Mouse (Mus musculus): ENCODE data around the gene Ewsr1. TPM values are rescaled to one million over a fixed set of nuclear protein-coding genes. Genes with fewer than 3 reads are reported as not detected.

Gene Ewsr1
- total and polyA plus RNA-seq, 2 experiments from 2014 or later = 355 to 390 TPM

- ATAC-seq (no peak), DNase-seq (no peak)
- H3K4me1 ChIP-seq (ENCODE audit: insufficient read depth) = peaks cover 23% of the 10 kb centered on the region
- H3K27me3 ChIP-seq (ENCODE audit: insufficient read depth, low read length) = peaks cover 38% of the 10 kb centered on the region
- no peak overlapping the region for H3K9ac ChIP-seq
- 65% methylated on average over 13 of the region's 13 CpGs for WGBS
- peaks cover 10% of the 10 kb centered on the region for H3K36me3 ChIP-seq (ENCODE audit: insufficient read depth)
- no peak overlapping the region for H3K27ac ChIP-seq (ENCODE audit: low read depth, low read length)
- H3K4me3 ChIP-seq (ENCODE audit: low read depth, low read length) = no peak overlapping the region; the same call in 1 of the 2 replicates
- H3K4me2 ChIP-seq (ENCODE audit: low read depth) = peak overlapping the region; percentile 93
- no peaks in the 10 kb centered on the region for H3K9me3 ChIP-seq (ENCODE audit: low read length)
- no peak for TF ChIP-seq CTCF (IDR thresholded peaks at IDR 0.05; ENCODE audit: low read depth)
Measured at GRCm38 (mm10) chr11:5062860-5063505, 36.1 kb downstream of the Ewsr1 start.

- ATAC-seq (no peak), DNase-seq (no peak)
- H3K27ac ChIP-seq (ENCODE audit: low read depth, low read length) = no peak overlapping the region
- peaks cover 23% of the 10 kb centered on the region for H3K4me1 ChIP-seq (ENCODE audit: insufficient read depth)
- peak overlapping the region; percentile 30 for H3K4me3 ChIP-seq (ENCODE audit: low read depth, low read length)
- peaks cover 44% of the 10 kb centered on the region for H3K27me3 ChIP-seq (ENCODE audit: insufficient read depth, low read length)
- peaks cover 8% of the 10 kb centered on the region; the same call in 1 of the 2 replicates for H3K36me3 ChIP-seq (ENCODE audit: insufficient read depth)
- no peak for TF ChIP-seq CTCF (IDR thresholded peaks at IDR 0.05; ENCODE audit: low read depth)
- H3K9ac ChIP-seq = peak overlapping the region; percentile 18; the same call in 1 of the 2 replicates
- 25% methylated on average over 13 of the region's 13 CpGs for WGBS
- H3K4me2 ChIP-seq (ENCODE audit: low read depth) = peak overlapping the region; percentile 62
- H3K9me3 ChIP-seq (ENCODE audit: low read length) = no peaks in the 10 kb centered on the region
Measured at GRCm38 (mm10) chr11:5062326-5062725, 36.7 kb downstream of the Ewsr1 start.

DNA sequence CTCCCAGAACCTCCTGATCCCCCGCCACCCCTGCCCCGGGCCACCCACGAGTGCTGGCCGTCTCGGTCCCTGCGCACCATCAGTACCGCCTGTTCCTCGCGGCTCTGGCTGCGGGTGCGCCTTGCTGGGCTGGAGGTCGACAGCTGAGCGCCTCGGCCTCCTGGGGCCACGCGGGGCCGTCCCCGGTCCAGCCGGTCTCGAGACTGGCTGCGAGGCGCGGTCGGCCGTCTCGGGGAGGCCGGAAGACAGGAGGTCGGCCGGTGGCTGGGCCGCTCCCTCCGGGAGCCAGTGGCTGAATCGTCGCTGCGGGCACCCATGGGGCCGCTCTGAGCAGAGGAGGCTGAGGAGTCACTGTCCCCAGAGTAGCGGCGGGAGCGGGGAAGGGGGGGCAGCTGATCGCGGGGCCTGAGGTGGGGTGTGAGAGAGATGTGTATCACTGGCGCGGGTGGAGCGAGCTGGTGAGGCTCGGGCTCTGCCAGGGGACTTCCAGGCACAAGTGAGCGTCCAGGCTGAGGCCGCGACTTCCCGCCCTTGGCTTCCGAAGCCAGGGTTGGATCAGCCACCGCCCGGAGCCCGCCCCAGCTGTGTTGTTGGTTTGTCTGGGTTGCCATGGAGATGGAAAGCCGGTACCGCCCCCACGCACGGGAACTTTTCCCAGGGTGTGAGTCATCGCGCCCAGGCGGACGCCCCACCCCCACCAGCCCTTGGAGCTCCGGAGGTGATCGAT is 37.5 kb downstream of the Ewsr1 start:
- no peak overlapping the region for H3K27ac ChIP-seq (ENCODE audit: low read depth, low read length)
- H3K4me3 ChIP-seq (ENCODE audit: low read depth, low read length) = peak overlapping the region; percentile 30
- TF ChIP-seq CTCF (IDR thresholded peaks at IDR 0.05; ENCODE audit: low read depth) = no peak
- no peaks in the 10 kb centered on the region for H3K9me3 ChIP-seq (ENCODE audit: low read length)
- WGBS = 11% methylated on average over 57 of the region's 62 CpGs
- peak overlapping the region; percentile 62 for H3K4me2 ChIP-seq (ENCODE audit: low read depth)
- H3K27me3 ChIP-seq (ENCODE audit: insufficient read depth, low read length) = peaks cover 50% of the 10 kb centered on the region
- H3K9ac ChIP-seq = peak overlapping the region; percentile 33; the same call in 1 of the 2 replicates
- peak; percentile 84 for DNase-seq
- peaks cover 26% of the 10 kb centered on the region for H3K4me1 ChIP-seq (ENCODE audit: insufficient read depth)
- H3K36me3 ChIP-seq (ENCODE audit: insufficient read depth) = peaks cover 8% of the 10 kb centered on the region; the same call in 1 of the 2 replicates
- ATAC-seq = peak; percentile 19

GRCm38 (mm10) chr11:5060756-5061412 is 38.2 kb downstream of the Ewsr1 start:
- ATAC-seq = no peak
- Histone ChIP-seq H3K9ac (no peak overlapping the region), H3K4me2 (ENCODE audit: low read depth) (peak overlapping the region; percentile 62), H3K36me3 (ENCODE audit: insufficient read depth) (peaks cover 8% of the 10 kb centered on the region; the same call in 1 of the 2 replicates), H3K4me1 (ENCODE audit: insufficient read depth) (peaks cover 32% of the 10 kb centered on the region), H3K27ac (ENCODE audit: low read depth, low read length) (no peak overlapping the region), H3K27me3 (ENCODE audit: insufficient read depth, low read length) (peaks cover 50% of the 10 kb centered on the region), H3K4me3 (ENCODE audit: low read depth, low read length) (no peak overlapping the region), H3K9me3 (ENCODE audit: low read length) (no peaks in the 10 kb centered on the region)
- 61% methylated on average over 26 of the region's 28 CpGs for WGBS
- no peak for DNase-seq
- TF ChIP-seq CTCF (IDR thresholded peaks at IDR 0.05; ENCODE audit: low read depth) = no peak

DNA sequence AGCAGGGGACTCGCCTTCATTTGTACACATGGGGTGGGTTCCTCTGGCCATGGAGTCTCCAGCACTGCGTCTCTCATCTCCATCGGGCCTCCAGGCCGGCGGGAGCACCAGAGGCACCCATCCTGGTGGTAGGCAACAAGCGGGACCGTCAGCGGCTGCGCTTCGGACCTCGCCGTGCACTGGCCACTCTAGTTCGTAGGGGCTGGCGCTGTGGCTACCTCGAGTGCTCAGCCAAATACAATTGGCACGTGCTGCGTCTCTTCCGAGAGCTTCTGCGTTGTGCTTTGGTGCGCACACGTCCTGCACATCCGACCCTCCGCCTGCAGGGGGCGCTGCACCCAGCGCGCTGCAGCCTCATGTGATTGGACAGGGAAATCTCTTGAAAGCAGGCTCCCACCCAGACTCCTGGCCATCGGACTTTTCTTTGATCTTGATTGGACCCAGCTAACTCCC is 39.3 kb downstream of the Ewsr1 start:
- Histone ChIP-seq H3K27me3 (ENCODE audit: insufficient read depth, low read length) (peaks cover 50% of the 10 kb centered on the region), H3K4me1 (ENCODE audit: insufficient read depth) (peaks cover 32% of the 10 kb centered on the region)

GRCm38 (mm10) chr11:5059230-5059629 is 39.8 kb downstream of the Ewsr1 start:
- Histone ChIP-seq H3K4me3 (ENCODE audit: low read depth, low read length) (no peak overlapping the region), H3K36me3 (ENCODE audit: insufficient read depth) (peaks cover 8% of the 10 kb centered on the region; the same call in 1 of the 2 replicates), H3K4me2 (ENCODE audit: low read depth) (no peak overlapping the region), H3K9me3 (ENCODE audit: low read length) (no peaks in the 10 kb centered on the region), H3K27ac (ENCODE audit: low read depth, low read length) (no peak overlapping the region), H3K9ac (no peak overlapping the region), H3K27me3 (ENCODE audit: insufficient read depth, low read length) (peaks cover 50% of the 10 kb centered on the region), H3K4me1 (ENCODE audit: insufficient read depth) (peaks cover 27% of the 10 kb centered on the region)
- TF ChIP-seq CTCF (IDR thresholded peaks at IDR 0.05; ENCODE audit: low read depth) = no peak
- ATAC-seq (no peak), DNase-seq (no peak)
- WGBS = 31% methylated on average over 14 of the region's 14 CpGs

More for the DNA sequence above, 39.3 kb downstream of the Ewsr1 start:
- Histone ChIP-seq H3K36me3 (ENCODE audit: insufficient read depth) (peaks cover 8% of the 10 kb centered on the region; the same call in 1 of the 2 replicates), H3K27ac (ENCODE audit: low read depth, low read length) (no peak overlapping the region), H3K9ac (no peak overlapping the region), H3K9me3 (ENCODE audit: low read length) (no peaks in the 10 kb centered on the region), H3K4me3 (ENCODE audit: low read depth, low read length) (no peak overlapping the region), H3K4me2 (ENCODE audit: low read depth) (0 out of 2 replicates have a peak overlapping the region, but pooled peaks have one; percentile 15)
- 7% methylated on average over 27 of the region's 27 CpGs for WGBS
- peak; percentile 92 for TF ChIP-seq CTCF (IDR thresholded peaks at IDR 0.05; ENCODE audit: low read depth)
- DNase-seq (peak; percentile 78), ATAC-seq (peak; percentile 30)
